Mouse (Mus musculus): ENCODE data around the gene Ube2t.

The Ube2t gene

DNA sequence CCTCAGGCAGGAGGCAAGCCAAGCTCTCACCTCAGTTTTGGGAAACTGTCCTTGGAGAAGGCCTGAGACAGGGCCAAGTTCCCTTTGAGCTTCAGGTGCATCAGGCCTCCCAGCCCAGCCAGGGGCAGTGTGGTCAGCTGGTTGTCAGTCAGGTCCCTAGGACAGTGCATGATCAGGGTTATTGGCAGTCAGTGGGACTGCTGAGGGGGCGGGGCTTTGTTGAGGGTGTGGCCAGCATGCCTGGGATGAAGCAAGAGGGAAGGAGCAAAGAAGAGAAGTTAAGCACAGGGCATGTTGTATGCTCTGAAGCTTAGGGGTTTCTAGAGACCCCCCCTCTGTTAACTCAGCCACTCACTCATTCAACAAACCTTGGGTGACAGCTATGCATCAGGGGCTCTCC is 33.6 kb downstream of the Ube2t start:
- no peak for DNase-seq

GRCm38 (mm10) chr1:134996471-134996870 is 34.1 kb downstream of the Ube2t start:
- no peak for DNase-seq

GRCm38 (mm10) chr1:134997568-134997967 is 35.2 kb downstream of the Ube2t start:
- DNase-seq: no peak

DNA sequence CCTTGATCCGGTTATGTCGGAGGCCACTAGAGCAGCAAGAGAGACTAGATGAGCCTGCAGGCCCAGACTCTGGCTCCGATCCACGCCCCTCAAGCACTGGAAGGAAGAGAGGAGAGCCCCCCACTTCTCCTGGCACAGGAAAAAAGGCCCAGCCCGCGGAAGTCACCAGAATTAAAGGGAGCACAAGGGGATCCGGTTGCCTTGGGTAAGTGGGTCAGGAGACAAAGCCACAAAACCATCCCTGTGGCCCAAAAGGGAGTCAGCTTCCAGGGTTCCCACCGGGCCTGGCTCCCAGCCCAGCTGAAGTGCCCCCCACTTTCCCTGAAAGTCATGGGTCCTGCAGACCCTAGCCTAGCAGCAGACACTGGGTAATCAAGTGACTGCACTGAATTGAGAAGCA is 35.9 kb downstream of the Ube2t start:
- DNase-seq: peak; percentile 13

DNA sequence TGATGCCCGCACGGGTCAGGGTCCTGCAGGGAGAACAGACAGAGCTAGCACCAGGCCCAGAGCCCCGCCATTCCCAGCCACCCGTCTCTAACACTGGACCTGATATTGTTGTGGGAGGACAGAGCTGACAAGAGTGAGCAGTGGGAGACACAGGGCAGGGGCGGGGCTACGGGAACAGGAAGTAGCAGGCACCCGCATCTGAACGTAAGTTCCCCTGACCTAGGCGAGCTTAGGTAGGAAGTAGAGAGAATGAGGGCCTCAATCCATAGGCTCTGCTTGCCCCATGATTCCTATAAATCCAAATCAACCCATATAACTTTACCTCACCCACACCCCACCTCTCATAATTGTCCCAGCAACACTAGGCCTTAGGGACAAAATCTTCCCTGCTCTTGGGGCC is 38.2 kb downstream of the Ube2t start:
- DNase-seq: no peak

GRCm38 (mm10) chr1:135003346-135003745 is 41.0 kb downstream of the Ube2t start:
- no peak for DNase-seq

- DNase-seq: no peak
These were observed 43.3 kb downstream of the Ube2t start for GRCm38 (mm10) chr1:135005696-135006095.

- no peak for DNase-seq
These were observed 47.5 kb downstream of the Ube2t start for GRCm38 (mm10) chr1:135009833-135010232.

GRCm38 (mm10) chr1:135011912-135012311 is 49.5 kb downstream of the Ube2t start:
- DNase-seq: no peak

- DNase-seq: no peak
These were observed 50.1 kb downstream of the Ube2t start for GRCm38 (mm10) chr1:135012472-135012871.

DNA sequence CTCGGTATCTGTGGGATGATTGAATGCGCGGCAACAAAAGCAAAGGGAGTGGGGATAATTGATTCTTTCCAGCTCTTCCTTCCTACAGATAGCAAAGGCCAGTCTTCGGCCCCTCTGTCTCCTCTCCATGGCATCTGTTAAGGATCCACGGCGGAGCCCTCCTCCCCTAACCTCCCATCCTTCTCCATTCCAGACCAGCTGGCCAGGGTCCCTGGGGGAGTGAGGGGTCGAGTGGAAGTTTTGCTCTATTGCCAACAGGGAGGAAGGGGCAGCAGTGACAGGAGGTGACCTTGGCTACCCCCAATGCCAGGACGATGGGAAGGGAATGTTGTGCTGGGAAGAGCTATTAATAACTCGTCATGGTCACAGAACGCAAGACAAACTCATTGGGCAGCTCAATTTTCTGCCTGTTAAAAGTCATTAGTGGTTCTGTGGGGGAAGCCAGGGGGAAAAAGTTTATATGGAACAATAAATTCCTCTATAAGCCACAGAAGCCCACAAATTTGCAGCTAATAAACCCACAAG is 52.6 kb downstream of the Ube2t start:
- no peak for DNase-seq

DNA sequence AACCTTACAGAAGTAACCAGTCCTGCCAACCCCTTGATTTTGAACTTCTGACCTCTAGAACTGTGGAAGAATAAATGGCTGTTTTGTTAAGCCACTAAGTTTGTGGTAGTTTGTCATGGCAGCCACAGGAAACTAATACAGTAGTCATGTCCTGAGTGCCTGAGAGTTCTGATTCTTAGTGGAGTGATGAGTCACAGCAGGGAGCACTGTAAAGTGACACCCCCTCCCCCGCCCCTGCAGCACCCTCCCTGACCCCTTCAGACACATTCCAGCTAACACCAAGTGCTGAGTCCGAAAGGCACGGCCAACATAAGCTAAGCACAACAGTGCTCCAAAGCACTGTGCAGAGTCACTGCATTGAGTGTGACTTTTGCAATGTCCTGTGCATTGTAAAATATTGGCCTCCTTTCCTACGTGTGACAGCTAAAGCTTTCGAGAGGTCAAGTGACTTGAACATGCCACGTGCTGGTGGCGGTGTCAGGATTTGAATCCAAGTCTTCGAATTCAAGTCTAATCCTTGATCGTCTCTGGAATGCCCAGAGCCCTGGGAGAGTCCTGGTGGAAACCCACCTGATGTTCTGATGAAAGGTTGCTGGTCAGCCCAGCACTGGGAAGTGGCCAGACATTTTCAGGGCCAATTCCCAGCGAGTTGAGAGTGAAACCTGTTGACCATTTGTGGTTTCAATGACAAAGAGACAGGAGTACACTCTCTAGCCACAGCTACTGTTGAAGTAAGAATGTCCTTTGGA is 54.7 kb downstream of the Ube2t start:
- no peak for DNase-seq

GRCm38 (mm10) chr1:135017656-135018015 is 55.3 kb downstream of the Ube2t start:
- no peak for DNase-seq

- no peak for DNase-seq
These were observed 56.9 kb downstream of the Ube2t start for GRCm38 (mm10) chr1:135019087-135019774.

DNA sequence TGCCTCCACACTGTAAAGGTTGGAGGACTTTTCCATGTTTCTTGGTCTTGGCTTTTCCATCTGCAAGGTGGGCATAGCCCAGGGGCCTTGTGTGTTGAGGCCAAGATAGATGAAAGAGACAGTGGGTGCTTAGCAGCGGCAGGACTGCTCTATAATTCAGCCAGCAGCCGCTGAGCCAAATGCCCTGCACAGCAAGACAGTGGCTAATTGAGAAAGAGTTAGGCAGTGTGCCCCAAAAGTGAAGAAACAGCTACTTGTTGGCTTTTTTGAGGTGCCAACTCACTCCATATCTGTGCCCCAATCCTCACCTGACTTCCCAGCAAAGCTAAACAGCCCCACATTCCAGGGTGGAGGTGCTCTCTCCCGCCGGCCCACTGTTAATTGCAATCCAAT is 57.4 kb downstream of the Ube2t start:
- DNase-seq: no peak

DNA sequence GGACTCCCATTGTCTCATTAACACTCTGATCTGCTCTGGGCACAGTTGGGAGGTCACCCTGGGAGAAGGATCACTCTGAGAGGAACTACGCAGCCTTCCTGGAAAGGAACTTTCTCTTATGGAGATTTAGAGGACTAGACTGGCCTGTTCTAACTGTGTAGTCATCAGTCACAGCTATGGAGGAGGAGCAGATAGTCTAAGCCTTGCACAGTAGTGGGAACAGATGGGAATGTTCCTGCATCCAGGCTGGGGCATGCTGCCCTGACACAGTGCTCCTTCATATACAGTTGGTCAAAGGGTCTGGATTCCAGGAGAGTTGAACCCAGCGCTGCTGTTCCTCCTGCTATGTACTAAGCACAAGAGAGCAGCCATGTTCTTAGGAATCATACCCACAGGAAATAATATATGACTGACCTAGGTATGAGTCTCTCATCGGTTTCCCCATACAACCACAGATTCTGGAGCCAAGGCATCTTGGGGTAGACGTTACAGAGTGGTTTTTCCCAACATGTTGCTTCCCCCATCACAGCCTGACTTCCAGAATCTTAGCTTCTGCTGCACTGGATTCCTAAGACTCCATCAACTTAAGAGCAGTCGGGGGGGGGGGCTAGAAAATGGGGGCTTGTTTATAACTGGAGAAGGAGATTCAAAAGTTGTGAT is 58.0 kb downstream of the Ube2t start:
- no peak for DNase-seq

DNA sequence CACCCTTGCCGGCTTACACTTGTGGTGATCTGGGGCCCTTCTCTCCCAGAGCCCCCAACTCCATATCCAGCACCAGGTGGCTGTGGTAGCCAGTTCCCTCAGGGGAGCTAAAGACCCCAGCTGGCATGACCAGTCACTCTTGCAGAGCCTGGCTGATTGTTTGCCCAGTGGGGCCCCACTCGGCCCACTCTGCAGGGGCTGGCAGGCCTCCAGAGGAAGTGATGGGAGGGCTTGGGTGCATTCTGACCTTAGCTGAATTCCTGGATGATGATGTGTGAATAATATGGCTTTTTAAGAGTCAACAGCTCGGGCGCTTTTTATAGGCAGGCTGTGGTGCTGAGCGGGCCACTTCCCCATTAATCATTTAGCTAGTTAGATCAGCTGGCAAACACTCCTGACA is 58.6 kb downstream of the Ube2t start:
- no peak for DNase-seq

DNA sequence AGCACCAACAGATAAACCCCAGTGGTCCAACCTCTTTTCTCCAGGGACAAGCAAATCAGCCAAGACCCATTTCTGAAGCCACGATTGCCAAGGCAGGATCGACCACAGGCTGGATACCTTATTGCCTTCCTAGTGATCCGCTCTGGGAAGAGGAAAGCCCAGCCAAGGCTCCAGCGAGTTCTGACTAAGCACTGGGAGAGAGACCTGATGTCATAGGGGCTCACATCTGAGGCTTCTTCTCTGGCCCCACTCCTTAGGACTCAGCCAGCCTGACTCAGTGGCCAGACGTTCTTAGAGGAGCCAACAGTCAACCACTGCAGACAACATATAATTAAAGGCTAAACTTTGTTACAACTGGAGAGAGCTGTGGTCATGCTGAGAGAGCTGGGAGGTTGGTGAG is 59.6 kb downstream of the Ube2t start:
- no peak for DNase-seq

DNA sequence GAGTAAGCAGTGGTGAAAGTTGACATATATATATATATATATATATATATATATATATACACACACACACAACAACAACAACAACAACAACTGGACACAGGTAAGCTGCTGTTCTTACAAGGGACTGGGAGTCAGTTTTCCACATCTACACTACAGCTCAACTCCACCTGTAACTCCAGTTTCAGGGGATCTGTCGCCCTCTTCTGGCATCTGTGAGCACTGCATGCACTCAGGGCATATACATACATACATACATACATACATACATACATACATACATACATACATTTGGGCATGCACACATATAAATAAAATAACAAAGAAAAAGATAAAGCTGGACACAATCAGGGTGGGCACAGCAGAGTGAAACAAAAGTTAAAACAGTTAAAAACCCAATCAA is 61.2 kb downstream of the Ube2t start:
- no peak for DNase-seq

Measured in cerebellum, adult 9-11 months (tissue).